In genomic region chr2:152050316-152050715, GRCm38 (mm10) we compare ENCODE assay signal across 12 mouse cellular contexts. TPM values are rescaled to one million over a fixed set of nuclear protein-coding genes. Genes with fewer than 3 reads are reported as not detected.
DNase-seq lines count a peak whose midpoint lies in the region; ATAC-seq and TF ChIP-seq lines count a peak whose summit lies in the region.
"Had no signal": no experiment of that assay in that cellular context is flagged by ENCODE, and none has a peak within 500 bp of the region (broad histone marks: within the 10 kb centered on the region; RNA-seq: fewer than 3 reads in every experiment).

No protein-coding gene starts in this region.

- H3K9ac ChIP-seq in midbrain, embryonic 12.5 days (replicated peaks) = peak overlapping the region; percentile 80; the same call in 1 of the 2 replicates
- H3K9ac ChIP-seq: stomach, embryonic 15.5 days had no signal

- H3K9me3 ChIP-seq in midbrain, embryonic 12.5 days = no peaks in the 10 kb centered on the region
- no peaks in the 10 kb centered on the region for H3K9me3 ChIP-seq in limb, embryonic 10.5 days (replicated peaks)
- H3K9me3 ChIP-seq: stomach, embryonic 15.5 days had no signal

- no peak for TF ChIP-seq CTCF in brain, embryonic 14.5 days (IDR thresholded peaks at IDR 0.05; ENCODE audit: borderline replicate concordance, extremely low read depth, insufficient read depth, insufficient read length)

- ATAC-seq in granulocyte monocyte progenitor cell, adult 5-6 weeks (replicated peaks; ENCODE audit: poor library complexity, severe bottlenecking) = peak; percentile 38
- ATAC-seq in midbrain, embryonic 12.5 days (ENCODE audit: low FRiP score, low read depth) = peak; percentile 36

- H3K27ac ChIP-seq in midbrain, embryonic 12.5 days (replicated peaks) = peak overlapping the region; percentile 94
- no peak overlapping the region for H3K27ac ChIP-seq in limb, embryonic 10.5 days
- H3K27ac ChIP-seq: stomach, embryonic 15.5 days had no signal

- H3K4me3 ChIP-seq in midbrain, embryonic 12.5 days = peak overlapping the region; percentile 49; the same call in 1 of the 2 replicates
- no peak overlapping the region for H3K4me3 ChIP-seq in limb, embryonic 10.5 days
- H3K4me3 ChIP-seq: stomach, embryonic 15.5 days had no signal

- 6% methylated on average over 7 of the region's 7 CpGs for WGBS in midbrain, embryonic 12.5 days
- 4% methylated on average over 7 of the region's 7 CpGs for WGBS in limb, embryonic 10.5 days

- 0 out of 2 replicates have a peak, but pooled peaks have one; percentile 17 for TF ChIP-seq POLR2A in brain, embryonic 14.5 days (IDR thresholded peaks at IDR 0.05; ENCODE audit: borderline replicate concordance, extremely low read depth, insufficient read depth, insufficient read length, poor library complexity, severe bottlenecking)

- peak; percentile 74 for DNase-seq in 416B (ENCODE audit: low read depth)
- peak; percentile 95 for DNase-seq in brain, embryonic 14.5 days (ENCODE audit: low read depth)
- DNase-seq in urinary bladder, adult 18-20 months (ENCODE audit: low spot score in 2 of 2) = no peak
- no peak for DNase-seq in right cerebral cortex, adult 18-20 months
- no peak for DNase-seq in limb, embryonic 10.5 days (ENCODE audit: low spot score)
- DNase-seq: kidney, postnatal 10 days had no signal

- peaks cover 58% of the 10 kb centered on the region for H3K4me1 ChIP-seq in midbrain, embryonic 12.5 days
- H3K4me1 ChIP-seq in limb, embryonic 10.5 days = peaks cover 37% of the 10 kb centered on the region

- H3K36me3 ChIP-seq in midbrain, embryonic 12.5 days = no peaks in the 10 kb centered on the region
- H3K36me3 ChIP-seq in limb, embryonic 10.5 days = no peaks in the 10 kb centered on the region
- H3K36me3 ChIP-seq: stomach, embryonic 15.5 days had no signal

- peak overlapping the region; percentile 87 for H3K4me2 ChIP-seq in midbrain, embryonic 12.5 days (replicated peaks)
- H3K4me2 ChIP-seq: stomach, embryonic 15.5 days had no signal

- H3K27me3 ChIP-seq in midbrain, embryonic 12.5 days = peaks cover 43% of the 10 kb centered on the region
- H3K27me3 ChIP-seq in limb, embryonic 10.5 days (ENCODE audit: low read depth, poor library complexity, severe bottlenecking) = peaks cover 96% of the 10 kb centered on the region

RNA-seq across cellular contexts. Expression of gene Scrt2, which starts 31.0 kb away (rescaled TPM):
- polyA plus RNA-seq in brain, embryonic 14.5 days (2012; rRNA removed) = 66.5 and 88.8 TPM in 2 replicates
- total RNA-seq in granulocyte monocyte progenitor cell, adult 5-6 weeks (2014; fragmentation: Nextera tagmentation) = not detected in 2 replicates
- total RNA-seq in granulocyte monocyte progenitor cell, adult 5-6 weeks (2017) = not detected in 2 replicates
- polyA plus RNA-seq in midbrain, embryonic 12.5 days (2016; fragmentation: Nextera tagmentation; extraction: Ambion mirVana) = 15.3 and 17.1 TPM in 2 replicates
- not detected in 2 replicates for polyA plus RNA-seq in limb, embryonic 10.5 days (2016; fragmentation: Nextera tagmentation; extraction: Ambion mirVana)
- total RNA-seq: gastrocnemius, adult 8-10 months; heart, postnatal 25 days had no signal
- polyA plus RNA-seq: liver, embryonic 16.5 days had no signal

RNA-seq across cellular contexts. Expression of gene Slc52a3, which starts 54.0 kb away (rescaled TPM):
- polyA plus RNA-seq in brain, embryonic 14.5 days (2012; rRNA removed) = 0.95 and 1.4 TPM in 2 replicates
- total RNA-seq in granulocyte monocyte progenitor cell, adult 5-6 weeks (2014; fragmentation: Nextera tagmentation) = not detected in 2 replicates
- total RNA-seq in granulocyte monocyte progenitor cell, adult 5-6 weeks (2017) = not detected in 2 replicates
- polyA plus RNA-seq in midbrain, embryonic 12.5 days (2016; fragmentation: Nextera tagmentation; extraction: Ambion mirVana) = 0.94 and 1.2 TPM in 2 replicates
- polyA plus RNA-seq in limb, embryonic 10.5 days (2016; fragmentation: Nextera tagmentation; extraction: Ambion mirVana) = 0.77 and 1.3 TPM in 2 replicates

RNA-seq across cellular contexts. Expression of gene Srxn1, which starts 55.0 kb away (rescaled TPM):
- 17.9 and 18.5 TPM in 2 replicates for polyA plus RNA-seq in brain, embryonic 14.5 days (2012; rRNA removed)
- total RNA-seq in granulocyte monocyte progenitor cell, adult 5-6 weeks (2014; fragmentation: Nextera tagmentation) = 0.47 and 5.5 TPM in 2 replicates
- total RNA-seq in granulocyte monocyte progenitor cell, adult 5-6 weeks (2017) = 1.3 and 2.0 TPM in 2 replicates
- 14.3 and 15.2 TPM in 2 replicates for polyA plus RNA-seq in midbrain, embryonic 12.5 days (2016; fragmentation: Nextera tagmentation; extraction: Ambion mirVana)
- 8.0 and 9.6 TPM in 2 replicates for polyA plus RNA-seq in limb, embryonic 10.5 days (2016; fragmentation: Nextera tagmentation; extraction: Ambion mirVana)

Comparison
In these comparisons a context has a peak if more than half of its experiments do, and no peak if none do; other contexts are left out.
1. DNase-seq: peak in 416B (single experiment) and brain, embryonic 14.5 days (single experiment); none in urinary bladder, adult 18-20 months (0 of 2), right cerebral cortex, adult 18-20 months (single experiment) and limb, embryonic 10.5 days (single experiment).
2. RNA of gene Scrt2, which starts 31.0 kb away (polyA plus RNA-seq): 66.5 to 88.8 TPM in brain, embryonic 14.5 days and 15.3 to 17.1 TPM in midbrain, embryonic 12.5 days; not detected in limb, embryonic 10.5 days; every median in the first group is over 10 times any median in the second.